Mouse (Mus musculus) lung, embryonic 16.5 days (tissue): ENCODE results near the gene Ephb4. TPM values are rescaled to one million over a fixed set of nuclear protein-coding genes. Genes with fewer than 3 reads are reported as not detected.

ENCODE experiments used
- ATAC-seq: fragments of 200-750 bp; cut with Nextera tagmentation; 2 replicates; pipeline ENCODE4 v1.8.0; 2017; ENCODE audit warnings: low read depth, mild to moderate bottlenecking, moderate library complexity
- H3K27ac ChIP-seq: fragments of 300-500 bp; sonication (generic); 2 replicates; pipeline ENCODE4 v1.5.1; 2014; ENCODE audit warnings: mild to moderate bottlenecking, control low read depth, low read length
- H3K27me3 ChIP-seq: fragments of 300-500 bp; sonication (generic); 2 replicates; pipeline ENCODE4 v1.6.1; 2014; ENCODE audit warnings: low read depth, low read length, mixed read lengths; ENCODE audit not compliant: control insufficient read depth, insufficient read depth
- H3K36me3 ChIP-seq: fragments of 300-500 bp; sonication (generic); 2 replicates; pipeline ENCODE4 v1.6.1; 2014; ENCODE audit warnings: low read length; ENCODE audit not compliant: control insufficient read depth, insufficient read depth
- H3K4me1 ChIP-seq: fragments of 300-500 bp; sonication (generic); replicated peaks from 2 replicates; pipeline ENCODE4 v1.6.1; 2014; ENCODE audit warnings: low read length, mixed read lengths; ENCODE audit not compliant: control insufficient read depth, insufficient read depth
- H3K4me2 ChIP-seq: fragments of 300-500 bp; sonication (generic); 2 replicates; pipeline ENCODE4 v1.6.1; 2014; ENCODE audit warnings: low read depth, low read length, control low read depth
- H3K4me3 ChIP-seq: fragments of 300-500 bp; sonication (generic); 2 replicates; pipeline ENCODE4 v1.5.1; 2014; ENCODE audit warnings: mild to moderate bottlenecking, low read length, control low read depth
- H3K9ac ChIP-seq: fragments of 300-500 bp; sonication (generic); 2 replicates; pipeline ENCODE4 v1.6.1; 2014; ENCODE audit warnings: low read length, control low read depth
- H3K9me3 ChIP-seq: fragments of 300-500 bp; sonication (generic); 2 replicates; pipeline ENCODE4 v1.6.1; 2016; ENCODE audit warnings: low read length; ENCODE audit not compliant: control insufficient read depth
- WGBS: fragments of 180-500 bp; shearing (Covaris S2); extraction: QIAGEN DNeasy Blood & Tissue Kit; methylation state at CpG from one replicate; pipeline ENCODE4 v1.1.7; 2014; 5-methylcytosine and 5-hydroxymethylcytosine counted together
- polyA plus RNA-seq: library from polyadenylated mRNA; unstranded; fragments of >200 nt; fragmentation: Nextera tagmentation; extraction: Ambion mirVana; gene quantifications from 2 replicates; pipeline ENCODE4 v1.2.1, GENCODE M21; 2015

The Ephb4 gene
- polyA plus RNA-seq, 1 experiment from 2014 or later: 56.9 TPM

DNA sequence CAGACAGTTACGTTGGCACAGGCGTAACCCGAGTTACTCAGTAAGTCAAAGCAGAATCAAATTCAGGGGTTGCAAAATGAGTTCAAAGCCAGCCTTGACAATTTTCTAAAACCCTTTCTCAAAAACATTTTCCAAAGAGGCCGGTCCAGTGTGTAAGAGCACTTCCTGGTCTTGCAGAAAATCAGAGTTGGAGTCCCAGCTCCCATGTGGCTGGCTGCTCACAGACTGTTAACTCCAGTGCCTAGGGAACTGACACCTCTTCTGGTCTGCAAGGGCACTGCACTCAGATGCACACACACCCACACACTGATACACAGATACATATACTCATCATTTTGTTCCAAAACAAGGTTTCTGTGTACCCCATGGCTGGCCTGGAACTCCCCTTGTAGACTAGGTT, 41.6 kb upstream of the Ephb4 start:
- peaks cover 33% of the 10 kb centered on the region for H3K36me3 ChIP-seq
- H3K27ac ChIP-seq: peak overlapping the region; percentile 91
- ATAC-seq: no peak
- peak overlapping the region; percentile 99 for H3K9ac ChIP-seq
- H3K4me2 ChIP-seq: peak overlapping the region; percentile 58
- 92% methylated on average over 4 of the region's 4 CpGs for WGBS
- no peaks in the 10 kb centered on the region for H3K27me3 ChIP-seq
- H3K4me1 ChIP-seq: peaks cover 42% of the 10 kb centered on the region
- H3K4me3 ChIP-seq: peak overlapping the region; percentile 83
- H3K9me3 ChIP-seq: no peaks in the 10 kb centered on the region

DNA sequence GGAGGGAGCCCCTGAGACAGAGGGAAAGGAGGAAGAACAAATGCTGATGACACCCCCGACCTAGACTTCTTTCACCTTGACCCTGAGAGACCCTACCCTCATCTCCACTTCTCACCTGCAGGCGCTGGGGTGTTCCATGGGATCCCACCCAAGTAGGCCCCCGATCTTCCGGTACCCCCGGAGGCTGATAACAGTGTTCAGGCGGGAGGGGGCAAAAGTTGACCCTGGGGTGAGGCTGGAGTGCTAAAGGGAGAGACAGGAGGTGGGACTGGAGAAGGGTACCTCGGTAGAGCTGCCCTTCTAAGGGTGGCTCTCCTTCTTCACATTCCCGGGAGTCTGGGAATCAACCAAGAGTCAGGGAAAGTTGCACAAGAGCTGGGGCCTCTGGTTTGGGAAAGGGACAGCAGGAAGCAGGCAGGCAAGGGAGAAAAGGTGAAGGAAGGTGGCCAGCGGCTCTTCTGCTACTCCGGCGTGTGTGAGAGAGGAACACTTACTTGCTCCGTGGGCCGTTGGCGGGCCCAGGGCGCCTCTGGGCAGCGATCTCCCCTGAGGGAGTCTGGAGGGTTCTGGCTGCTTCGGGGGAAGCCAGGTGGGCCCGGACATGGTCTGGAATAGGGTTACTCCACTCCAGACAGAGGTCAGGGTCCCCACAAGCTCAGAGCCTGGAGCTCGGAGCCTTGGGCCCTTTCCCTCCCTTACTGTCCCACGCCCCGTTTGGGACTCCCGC, 36.3 kb upstream of the Ephb4 start:
- Histone ChIP-seq H3K9me3 (no peaks in the 10 kb centered on the region), H3K27ac (peak overlapping the region; percentile 97), H3K4me2 (peak overlapping the region; percentile 80), H3K36me3 (peaks cover 29% of the 10 kb centered on the region), H3K4me3 (peak overlapping the region; percentile 64), H3K9ac (peak overlapping the region; percentile 94), H3K4me1 (peaks cover 25% of the 10 kb centered on the region), H3K27me3 (no peaks in the 10 kb centered on the region)
- under 1% methylated on average over 22 of the region's 22 CpGs for WGBS
- ATAC-seq: peak; percentile 21

DNA sequence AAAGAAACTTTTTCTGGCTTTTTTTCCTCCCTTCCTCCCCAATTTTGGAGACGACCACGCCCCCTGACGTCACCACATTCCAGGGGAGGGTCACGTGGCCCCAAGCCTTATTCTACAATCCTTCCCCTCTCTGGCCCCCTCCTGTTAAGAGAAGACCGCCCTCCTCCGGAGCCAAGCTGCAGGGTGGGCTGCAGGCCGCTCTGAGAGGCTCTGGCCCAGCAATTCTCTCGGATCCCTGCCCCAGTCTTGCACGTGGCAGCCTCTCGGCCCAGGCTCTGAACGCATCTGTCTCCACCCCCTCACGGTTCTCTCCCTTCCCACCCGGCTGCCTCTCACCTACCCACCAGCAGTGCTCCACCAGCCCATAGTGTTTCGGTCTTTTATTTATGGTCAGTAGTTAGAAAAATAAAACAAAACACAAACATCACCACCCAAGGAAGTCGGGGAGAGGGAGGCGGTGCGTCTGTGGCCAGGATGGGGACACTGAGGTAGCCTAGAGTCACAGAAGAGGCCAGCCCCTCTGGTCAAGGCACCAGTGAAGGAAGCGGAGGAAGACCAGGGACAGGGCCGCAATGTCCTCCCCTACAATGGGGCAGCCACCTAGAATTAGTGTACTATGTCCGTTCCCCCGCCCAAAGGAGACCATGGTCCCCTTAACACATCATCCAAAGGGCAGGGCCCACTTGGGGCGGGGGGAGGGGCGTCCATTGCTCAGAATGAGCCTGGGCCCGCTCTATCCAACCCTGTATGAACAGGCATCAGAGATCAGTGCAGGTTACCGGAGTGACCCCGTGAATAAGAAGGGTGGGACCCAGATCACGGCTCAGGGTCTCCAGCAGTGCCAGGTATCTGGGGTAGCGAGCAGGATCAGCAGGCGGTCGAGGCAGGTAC, 35.5 kb upstream of the Ephb4 start, which contains the start of gene Trip6:
TSS of gene Trip6 (minus strand) at position 212 of the 891 bp plus-strand sequence.
- H3K36me3 ChIP-seq: peaks cover 20% of the 10 kb centered on the region
- peaks cover 25% of the 10 kb centered on the region for H3K4me1 ChIP-seq
- peak within 1 kb of the TSS; percentile 97 for H3K27ac ChIP-seq
- WGBS: 13% methylated on average over 30 of the region's 30 CpGs
- H3K27me3 ChIP-seq: no peaks in the 10 kb centered on the region
- peak within 1 kb of the TSS; percentile 64 for H3K4me3 ChIP-seq
- no peaks in the 10 kb centered on the region for H3K9me3 ChIP-seq
- peak within 1 kb of the TSS; percentile 80 for H3K4me2 ChIP-seq
- peak within 1 kb of the TSS; percentile 94 for H3K9ac ChIP-seq
- peak; percentile 96 for ATAC-seq

DNA sequence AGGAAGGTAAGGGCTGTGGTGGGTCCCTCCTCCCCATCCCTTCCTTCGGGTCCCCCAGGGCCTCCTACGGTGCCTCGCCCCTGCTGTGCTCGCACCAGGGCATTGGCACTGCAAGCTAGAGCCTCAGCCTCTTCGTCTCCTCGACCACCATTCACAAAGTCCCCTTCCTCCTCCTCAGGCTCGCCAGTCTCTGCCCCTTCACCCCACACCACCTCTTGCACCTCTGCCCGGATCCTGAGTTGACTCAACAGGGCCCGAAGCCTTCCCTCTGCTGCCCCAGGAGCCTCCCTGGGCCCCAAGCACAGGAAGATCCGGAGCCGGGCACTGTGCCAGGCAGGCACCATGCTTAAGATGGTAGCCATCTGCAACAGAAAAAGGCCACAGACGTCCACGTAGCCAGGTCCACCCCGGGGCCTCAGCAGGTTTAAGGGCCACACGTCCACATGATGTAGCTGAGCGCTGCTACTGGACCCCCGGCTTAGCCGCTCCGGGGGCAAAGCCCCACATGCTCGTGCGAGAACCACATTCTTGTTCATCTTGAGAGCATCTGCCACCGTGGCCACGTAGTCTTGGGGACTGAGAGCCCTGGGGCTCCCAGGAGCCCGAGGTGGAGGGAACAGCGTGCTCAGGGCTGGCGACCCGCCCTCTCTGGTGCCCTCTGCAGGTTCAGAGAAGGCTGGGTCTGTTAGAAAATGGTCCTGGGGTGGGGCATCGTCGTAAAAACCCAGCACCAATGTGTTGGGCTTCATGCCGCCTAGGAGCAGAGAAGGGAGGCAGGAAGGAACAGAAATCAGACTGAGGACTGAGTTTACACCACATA, 34.6 kb upstream of the Ephb4 start:
- peaks cover 25% of the 10 kb centered on the region for H3K4me1 ChIP-seq

DNA sequence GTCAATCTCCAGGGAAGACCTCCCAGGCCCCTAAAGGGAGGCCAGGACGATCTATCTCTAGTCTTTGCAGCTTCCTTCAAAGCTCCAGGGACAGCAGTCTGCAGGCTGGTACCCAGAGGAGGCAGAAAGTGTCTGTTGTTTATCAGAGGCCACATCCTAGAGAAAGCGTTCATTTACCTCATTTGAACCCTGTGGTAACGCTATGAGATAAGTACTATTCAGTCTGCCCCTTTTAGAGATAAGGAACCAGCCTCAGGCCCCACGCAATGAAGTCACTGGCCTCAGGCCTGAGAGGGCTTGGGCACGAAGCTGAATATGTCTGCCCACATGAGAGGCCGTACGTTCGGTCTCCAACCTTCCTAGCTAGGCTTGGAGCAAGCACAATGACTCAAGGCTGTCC, 32.5 kb upstream of the Ephb4 start:
- Histone ChIP-seq H3K4me1 (peaks cover 18% of the 10 kb centered on the region), H3K4me2 (no peak overlapping the region), H3K27me3 (no peaks in the 10 kb centered on the region), H3K4me3 (no peak overlapping the region), H3K9me3 (no peaks in the 10 kb centered on the region), H3K36me3 (peaks cover 7% of the 10 kb centered on the region; the same call in 1 of the 2 replicates), H3K27ac (no peak overlapping the region), H3K9ac (no peak overlapping the region)
- ATAC-seq: no peak
- WGBS: 74% methylated on average over 8 of the region's 8 CpGs

More for the DNA sequence above, 34.6 kb upstream of the Ephb4 start:
- H3K27ac ChIP-seq: peak overlapping the region; percentile 97
- H3K36me3 ChIP-seq: peaks cover 15% of the 10 kb centered on the region; the same call in 1 of the 2 replicates
- peak overlapping the region; percentile 94 for H3K9ac ChIP-seq
- no peaks in the 10 kb centered on the region for H3K27me3 ChIP-seq
- 38% methylated on average over 30 of the region's 30 CpGs for WGBS
- H3K9me3 ChIP-seq: no peaks in the 10 kb centered on the region
- no peak overlapping the region for H3K4me3 ChIP-seq
- peak overlapping the region; percentile 80 for H3K4me2 ChIP-seq
- ATAC-seq: peak; percentile 11

DNA sequence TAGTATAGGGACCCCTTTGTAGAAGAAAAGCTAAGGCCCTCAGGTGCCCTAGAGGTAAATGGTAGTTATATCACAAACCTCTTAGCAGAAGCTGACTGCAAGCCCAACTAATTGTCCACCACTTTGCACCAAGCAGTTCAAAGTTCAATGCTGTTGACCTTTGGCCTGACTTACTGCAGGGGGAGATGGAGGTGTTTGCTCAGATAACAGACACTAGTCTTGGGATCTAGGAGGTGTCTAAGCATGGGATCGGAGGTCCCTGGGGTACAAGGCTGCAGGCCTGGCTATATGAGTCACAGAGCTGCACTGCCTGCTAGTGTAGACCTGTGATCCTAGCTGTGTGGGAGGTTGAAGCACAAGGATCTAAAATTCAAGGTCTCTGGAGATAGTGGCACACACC, 31.3 kb upstream of the Ephb4 start:
- Histone ChIP-seq H3K4me1 (peaks cover 12% of the 10 kb centered on the region), H3K4me2 (no peak overlapping the region), H3K27ac (no peak overlapping the region), H3K9me3 (no peaks in the 10 kb centered on the region), H3K36me3 (peaks cover 7% of the 10 kb centered on the region; the same call in 1 of the 2 replicates), H3K9ac (no peak overlapping the region), H3K4me3 (no peak overlapping the region), H3K27me3 (no peaks in the 10 kb centered on the region)
- WGBS: 52% methylated on average over 1 of the region's 1 CpGs
- ATAC-seq: no peak

DNA sequence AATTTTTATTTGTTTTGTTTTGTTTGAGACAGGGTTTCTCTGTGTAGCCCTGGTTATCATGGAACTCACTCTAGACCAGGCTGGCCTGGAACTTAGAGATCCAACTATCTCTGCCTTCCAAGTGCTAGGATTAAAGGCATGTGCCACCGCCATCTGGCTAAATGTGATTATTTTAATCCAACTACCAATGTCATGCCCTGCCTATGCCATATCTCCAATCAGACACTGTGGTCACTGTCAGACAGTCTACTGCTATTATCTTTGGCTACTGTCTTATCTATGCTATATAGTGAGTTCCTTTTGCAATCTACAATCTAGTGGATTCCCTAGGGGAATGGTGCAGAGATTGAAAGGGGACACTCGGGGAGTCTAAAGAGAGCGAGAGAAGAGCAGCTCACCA, 28.9 kb upstream of the Ephb4 start:
- Histone ChIP-seq H3K9ac (no peak overlapping the region), H3K4me2 (no peak overlapping the region), H3K9me3 (no peaks in the 10 kb centered on the region), H3K4me3 (no peak overlapping the region), H3K27ac (no peak overlapping the region), H3K36me3 (peaks cover 7% of the 10 kb centered on the region; the same call in 1 of the 2 replicates), H3K27me3 (no peaks in the 10 kb centered on the region), H3K4me1 (no peaks in the 10 kb centered on the region)
- ATAC-seq: no peak
- 95% methylated on average over 3 of the region's 3 CpGs for WGBS

DNA sequence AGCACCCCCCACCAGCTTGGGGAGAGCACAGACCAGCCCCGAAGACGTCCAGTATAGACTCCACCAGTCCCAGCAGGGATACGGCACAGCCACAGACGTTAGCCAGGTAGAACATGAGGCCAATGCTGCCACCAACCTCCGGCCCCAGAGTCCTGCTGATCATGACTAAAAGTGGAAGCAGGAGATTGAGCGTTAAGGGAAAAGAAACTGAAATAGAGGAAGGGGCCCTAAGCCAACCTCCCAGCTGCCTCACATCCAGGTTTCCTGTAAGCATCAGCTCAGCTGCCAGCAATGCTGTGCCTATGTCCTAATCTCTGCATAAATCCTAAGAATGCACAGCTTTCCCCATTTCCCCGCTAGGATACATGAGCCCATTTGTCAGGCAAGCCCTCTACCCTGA, 19.0 kb upstream of the Ephb4 start:
- H3K4me3 ChIP-seq: no peak overlapping the region
- ATAC-seq: no peak
- H3K9ac ChIP-seq: no peak overlapping the region
- H3K27ac ChIP-seq: no peak overlapping the region
- no peaks in the 10 kb centered on the region for H3K27me3 ChIP-seq
- H3K36me3 ChIP-seq: peaks cover 3% of the 10 kb centered on the region; the same call in 1 of the 2 replicates
- H3K4me2 ChIP-seq: no peak overlapping the region
- no peaks in the 10 kb centered on the region for H3K9me3 ChIP-seq
- 86% methylated on average over 7 of the region's 7 CpGs for WGBS
- H3K4me1 ChIP-seq: peaks cover 13% of the 10 kb centered on the region
